Mouse (Mus musculus): Measurements from ENCODE around the gene Kpna3. TPM values are rescaled to one million over a fixed set of nuclear protein-coding genes. Genes with fewer than 3 reads are reported as not detected.
A peak's percentile ranks its signal among the peaks of the same experiment; 100 is the strongest.

The Kpna3 gene
- polyA plus RNA-seq, 1 experiment from 2014 or later: 107 TPM

DNA sequence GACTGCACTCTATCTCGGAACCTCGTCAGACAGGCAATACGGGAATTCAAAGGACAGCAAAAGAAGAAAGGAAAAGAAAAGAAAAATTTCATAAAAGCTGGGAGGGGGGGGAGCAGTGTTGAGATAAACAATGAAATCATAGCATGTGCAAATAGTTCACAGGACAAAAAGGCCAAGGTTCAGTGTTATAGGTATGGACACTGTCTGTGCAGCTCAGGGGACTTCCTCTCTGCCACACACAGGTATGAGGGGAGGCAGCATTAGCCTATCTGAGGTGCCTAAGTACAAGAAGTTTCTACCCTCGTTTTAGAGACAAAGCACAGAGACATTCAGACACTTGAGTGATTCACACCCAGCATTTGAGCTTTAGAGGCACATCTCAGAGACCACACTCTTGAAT is 118.5 kb downstream of the Kpna3 start:
- 88% methylated on average over 4 of the region's 4 CpGs for WGBS
- Histone ChIP-seq H3K27ac (ENCODE audit: low read depth, low read length) (no peak overlapping the region), H3K36me3 (ENCODE audit: control insufficient read depth, insufficient read depth, low read length) (no peaks in the 10 kb centered on the region), H3K9ac (ENCODE audit: low read length) (no peak overlapping the region), H3K4me3 (ENCODE audit: low read depth, low read length) (no peak overlapping the region), H3K4me1 (replicated peaks; ENCODE audit: control insufficient read depth, insufficient read depth, low read length) (no peaks in the 10 kb centered on the region), H3K4me2 (ENCODE audit: low read depth, low read length, severe bottlenecking) (no peak overlapping the region), H3K9me3 (ENCODE audit: control insufficient read depth, low read length) (no peaks in the 10 kb centered on the region; the same call in 1 of the 2 replicates), H3K27me3 (ENCODE audit: control insufficient read depth, insufficient read depth, low read length) (no peaks in the 10 kb centered on the region)
- ATAC-seq (replicated peaks; ENCODE audit: low FRiP score) (no peak), DNase-seq (ENCODE audit: low spot score) (no peak)

DNA sequence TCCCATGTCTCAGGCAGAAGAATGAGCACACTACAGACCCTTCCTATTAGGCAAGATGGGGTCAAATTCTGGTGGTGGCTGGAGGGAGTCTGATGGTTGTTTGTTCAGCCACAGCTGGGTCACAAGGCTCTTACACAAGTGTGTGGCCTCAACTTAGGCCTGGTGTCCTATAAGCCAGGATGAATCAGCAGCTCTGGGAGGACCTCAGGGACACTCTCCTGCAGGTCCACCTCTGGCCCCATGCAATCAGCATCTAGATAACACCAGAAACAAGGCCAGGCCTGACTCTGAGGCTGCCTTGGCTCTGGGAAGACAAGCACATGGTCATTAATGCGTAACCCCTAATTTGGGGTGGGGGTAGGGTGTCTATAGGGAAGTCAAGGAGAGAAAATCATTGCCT is 118.9 kb downstream of the Kpna3 start:
- Histone ChIP-seq H3K27me3 (ENCODE audit: control insufficient read depth, insufficient read depth, low read length) (no peaks in the 10 kb centered on the region), H3K9me3 (ENCODE audit: control insufficient read depth, low read length) (no peaks in the 10 kb centered on the region; the same call in 1 of the 2 replicates), H3K4me3 (ENCODE audit: low read depth, low read length) (no peak overlapping the region), H3K4me1 (replicated peaks; ENCODE audit: control insufficient read depth, insufficient read depth, low read length) (no peaks in the 10 kb centered on the region), H3K36me3 (ENCODE audit: control insufficient read depth, insufficient read depth, low read length) (no peaks in the 10 kb centered on the region), H3K27ac (ENCODE audit: low read depth, low read length) (no peak overlapping the region), H3K9ac (ENCODE audit: low read length) (no peak overlapping the region), H3K4me2 (ENCODE audit: low read depth, low read length, severe bottlenecking) (no peak overlapping the region)
- 83% methylated on average over 1 of the region's 1 CpGs for WGBS
- no peak for DNase-seq (ENCODE audit: low spot score)
- ATAC-seq (replicated peaks; ENCODE audit: low FRiP score): no peak

GRCm38 (mm10) chr14:61316861-61317260 is 122.8 kb downstream of the Kpna3 start:
- Histone ChIP-seq H3K27me3 (ENCODE audit: control insufficient read depth, insufficient read depth, low read length) (no peaks in the 10 kb centered on the region), H3K36me3 (ENCODE audit: control insufficient read depth, insufficient read depth, low read length) (no peaks in the 10 kb centered on the region), H3K9ac (ENCODE audit: low read length) (no peak overlapping the region), H3K4me1 (replicated peaks; ENCODE audit: control insufficient read depth, insufficient read depth, low read length) (no peaks in the 10 kb centered on the region), H3K4me2 (ENCODE audit: low read depth, low read length, severe bottlenecking) (no peak overlapping the region), H3K9me3 (ENCODE audit: control insufficient read depth, low read length) (no peaks in the 10 kb centered on the region), H3K27ac (ENCODE audit: low read depth, low read length) (no peak overlapping the region), H3K4me3 (ENCODE audit: low read depth, low read length) (no peak overlapping the region)
- 34% methylated on average over 4 of the region's 4 CpGs for WGBS
- DNase-seq (ENCODE audit: low spot score) (peak; percentile 65), ATAC-seq (replicated peaks; ENCODE audit: low FRiP score) (no peak)

Other genes starting within 250 kb of the Kpna3 start
- 0.13 TPM in 1 of 2 replicates, not detected in the other for gene Sgcg, start 181.4 kb downstream of the Kpna3 start, polyA plus RNA-seq (2014; fragmentation: Nextera tagmentation; extraction: Ambion mirVana)
- gene Arl11, start 130.1 kb downstream of the Kpna3 start, polyA plus RNA-seq (2014; fragmentation: Nextera tagmentation; extraction: Ambion mirVana): 0.29 TPM in 2 replicates
- gene Ebpl, start 79.4 kb downstream of the Kpna3 start, polyA plus RNA-seq (2014; fragmentation: Nextera tagmentation; extraction: Ambion mirVana): 9.2 and 9.4 TPM in 2 replicates
- 15.8 and 16.6 TPM in 2 replicates for gene Spryd7, start 117.0 kb upstream of the Kpna3 start, polyA plus RNA-seq (2014; fragmentation: Nextera tagmentation; extraction: Ambion mirVana)
- gene Trim13, start 158.4 kb upstream of the Kpna3 start, polyA plus RNA-seq (2014; fragmentation: Nextera tagmentation; extraction: Ambion mirVana): 26.5 and 27.7 TPM in 2 replicates
- 0.77 and 1.0 TPM in 2 replicates for gene Kcnrg, start 167.6 kb upstream of the Kpna3 start, polyA plus RNA-seq (2014; fragmentation: Nextera tagmentation; extraction: Ambion mirVana)

Data from forebrain, embryonic 11.5 days (tissue).